Mouse (Mus musculus): ENCODE measurements at regions not wholly inside any gene's neighbourhood (a gene's known extent, or its start where the extent isn't known, plus 50 kb on each side); places are given as distances from the start of the nearest gene placed in this dataset.

DNA sequence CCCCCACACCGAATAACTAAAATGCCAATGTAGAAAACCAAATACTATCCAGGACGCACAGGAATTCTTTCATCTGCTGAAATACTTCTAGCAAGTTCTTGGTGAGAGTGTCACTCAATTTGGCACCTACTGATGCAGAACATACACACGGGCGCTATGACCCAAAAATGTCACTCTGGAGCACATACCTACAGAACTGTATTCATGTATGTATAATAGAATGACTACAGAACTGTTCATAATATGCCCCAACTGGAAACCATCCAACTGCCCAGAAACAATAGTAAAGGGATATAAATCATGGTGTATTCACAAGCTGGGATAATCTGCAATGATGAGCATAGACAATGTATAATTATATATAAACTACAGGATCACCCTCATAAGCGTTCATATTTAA, 378.9 kb downstream of the Kif16b start:
- no peaks in the 10 kb centered on the region for H3K9me3 ChIP-seq (ENCODE audit: control insufficient read depth, insufficient read depth, low read depth, low read length)
- H3K27ac ChIP-seq (ENCODE audit: insufficient read depth, low read depth, low read length, poor library complexity, severe bottlenecking) = no peak overlapping the region
- TF ChIP-seq ZNF384 (IDR thresholded peaks at IDR 0.05; ENCODE audit: low read depth, low read length) (no peak), HCFC1 (IDR thresholded peaks at IDR 0.05; ENCODE audit: borderline replicate concordance, insufficient read depth, low read length) (no peak), ZC3H11A (IDR thresholded peaks at IDR 0.05; ENCODE audit: borderline replicate concordance, low read depth, low read length) (no peak), MAFK (IDR thresholded peaks at IDR 0.05; ENCODE audit: insufficient read depth, low read depth, low read length) (no peak), CHD2 (IDR thresholded peaks at IDR 0.05; ENCODE audit: low read depth, low read length) (no peak)
- no peak overlapping the region for H3K9ac ChIP-seq (ENCODE audit: insufficient read depth, low read depth, low read length, poor library complexity, severe bottlenecking)
- in situ Hi-C loops (cut with MboI; ENCODE audit: low sequenced_read_pairs in 2 of 2, unreplicated experiment in 2 of 2) = no loop called here
- DNase-seq (ENCODE audit: low read depth, low spot score) = no peak
- no peak overlapping the region for H3K4me3 ChIP-seq (ENCODE audit: insufficient read depth in 1 of 2, low read depth in 1 of 2, low read length in 2 of 2, poor library complexity in 1 of 2, severe bottlenecking in 1 of 2)
- no peaks in the 10 kb centered on the region for H3K4me1 ChIP-seq (ENCODE audit: control insufficient read depth in 2 of 2, insufficient read depth in 2 of 2, low read length in 2 of 2, poor library complexity in 1 of 2)
- H3K36me3 ChIP-seq (ENCODE audit: control insufficient read depth, insufficient read depth, low read length, poor library complexity, severe bottlenecking) = no peaks in the 10 kb centered on the region

DNA sequence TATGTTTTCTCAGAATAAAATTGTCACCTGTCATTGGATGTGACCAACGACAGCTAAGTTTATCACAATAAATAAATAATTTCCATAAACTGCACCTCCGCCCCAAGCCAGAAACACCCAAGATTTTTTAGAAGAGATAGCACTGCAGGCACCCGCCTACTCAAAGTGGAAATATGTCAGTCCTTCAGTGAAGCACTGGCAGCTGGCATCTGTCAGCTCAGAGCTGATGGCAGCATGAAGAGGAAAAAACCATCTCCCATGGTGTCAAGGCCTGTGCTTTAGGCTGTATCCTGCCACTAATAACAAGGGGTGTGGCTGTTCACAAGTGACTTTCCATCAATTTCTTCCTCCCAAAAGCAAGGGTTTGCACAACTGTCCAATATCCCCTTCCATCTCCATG, 383.6 kb downstream of the Kif16b start:
- Histone ChIP-seq H3K36me3 (ENCODE audit: control insufficient read depth, insufficient read depth, low read length, poor library complexity, severe bottlenecking) (no peaks in the 10 kb centered on the region), H3K27ac (ENCODE audit: insufficient read depth, low read depth, low read length, poor library complexity, severe bottlenecking) (no peak overlapping the region), H3K4me1 (ENCODE audit: control insufficient read depth in 2 of 2, insufficient read depth in 2 of 2, low read length in 2 of 2, poor library complexity in 1 of 2) (no peaks in the 10 kb centered on the region), H3K4me3 (ENCODE audit: insufficient read depth in 1 of 2, low read depth in 1 of 2, low read length in 2 of 2, poor library complexity in 1 of 2, severe bottlenecking in 1 of 2) (no peak overlapping the region), H3K9me3 (ENCODE audit: control insufficient read depth, insufficient read depth, low read depth, low read length) (no peaks in the 10 kb centered on the region; the same call in 1 of the 2 replicates), H3K9ac (ENCODE audit: insufficient read depth, low read depth, low read length, poor library complexity, severe bottlenecking) (no peak overlapping the region)
- DNase-seq (ENCODE audit: low read depth, low spot score) = no peak
- in situ Hi-C loops (cut with MboI; ENCODE audit: low sequenced_read_pairs in 2 of 2, unreplicated experiment in 2 of 2) = no loop called here
- TF ChIP-seq CHD2 (IDR thresholded peaks at IDR 0.05; ENCODE audit: low read depth, low read length) (no peak), HCFC1 (IDR thresholded peaks at IDR 0.05; ENCODE audit: borderline replicate concordance, insufficient read depth, low read length) (no peak), ZC3H11A (IDR thresholded peaks at IDR 0.05; ENCODE audit: borderline replicate concordance, low read depth, low read length) (no peak), MAFK (IDR thresholded peaks at IDR 0.05; ENCODE audit: insufficient read depth, low read depth, low read length) (no peak), ZNF384 (IDR thresholded peaks at IDR 0.05; ENCODE audit: low read depth, low read length) (no peak)

DNA sequence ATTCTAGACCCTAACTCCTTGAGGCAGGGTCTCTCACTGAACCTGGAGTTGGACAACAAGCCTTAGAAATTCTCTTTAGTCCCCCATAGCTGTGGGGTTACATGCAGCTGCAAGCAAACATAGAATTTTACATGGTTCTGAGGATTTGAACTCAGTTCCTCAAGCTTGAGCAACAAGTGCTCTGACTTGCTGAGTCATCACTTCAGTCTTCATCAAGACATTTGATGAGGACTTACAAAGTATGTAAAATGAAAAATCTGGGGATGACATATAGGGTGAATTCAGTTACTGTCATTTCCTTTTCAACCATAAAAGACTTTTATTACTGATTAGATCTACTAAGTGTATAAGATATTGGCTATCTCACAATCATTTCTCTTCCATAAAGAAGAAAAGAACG, 396.1 kb downstream of the Kif16b start:
- TF ChIP-seq MAFK (IDR thresholded peaks at IDR 0.05; ENCODE audit: insufficient read depth, low read depth, low read length) (peak; percentile 56; the same call in 1 of the 2 replicates), ZNF384 (IDR thresholded peaks at IDR 0.05; ENCODE audit: low read depth, low read length) (no peak)
- Histone ChIP-seq H3K27ac (ENCODE audit: insufficient read depth, low read depth, low read length, poor library complexity, severe bottlenecking) (no peak overlapping the region), H3K9me3 (ENCODE audit: control insufficient read depth, insufficient read depth, low read depth, low read length) (no peaks in the 10 kb centered on the region), H3K4me3 (ENCODE audit: insufficient read depth in 1 of 2, low read depth in 1 of 2, low read length in 2 of 2, poor library complexity in 1 of 2, severe bottlenecking in 1 of 2) (no peak overlapping the region), H3K9ac (ENCODE audit: insufficient read depth, low read depth, low read length, poor library complexity, severe bottlenecking) (no peak overlapping the region), H3K4me1 (ENCODE audit: control insufficient read depth in 2 of 2, insufficient read depth in 2 of 2, low read length in 2 of 2, poor library complexity in 1 of 2) (no peaks in the 10 kb centered on the region), H3K36me3 (ENCODE audit: control insufficient read depth, insufficient read depth, low read length, poor library complexity, severe bottlenecking) (no peaks in the 10 kb centered on the region)
- in situ Hi-C loops (cut with MboI; ENCODE audit: low sequenced_read_pairs in 2 of 2, unreplicated experiment in 2 of 2) = no loop called here
- no peak for DNase-seq (ENCODE audit: low read depth, low spot score)
